Mouse (Mus musculus) MEL (cell line): ENCODE data around the gene Zfp185. TPM values are rescaled to one million over a fixed set of nuclear protein-coding genes. Genes with fewer than 3 reads are reported as not detected.

Experiments
- DNase-seq: peaks from one replicate; pipeline ENCODE4 v3.0.0; 2011; ENCODE audit warnings: low read depth, low spot score
- H3K27ac ChIP-seq: 2 replicates; pipeline ENCODE4 v1.5.1; 2012; ENCODE audit warnings: low read depth, mild to moderate bottlenecking, control low read depth, low read length, moderate library complexity; ENCODE audit not compliant: control insufficient read depth
- H3K27me3 ChIP-seq, 2 experiments: fragments of 150-350 bp in 1 of 2; sonication (generic) in 1 of 2; 2 replicates each; pipeline ENCODE4 v1.6.1; 2012; ENCODE audit warnings: low read length in 2 of 2, mild to moderate bottlenecking in 2 of 2, improper control_type of control experiment in 1 of 2, moderate library complexity in 1 of 2; ENCODE audit not compliant: insufficient read depth in 2 of 2, control insufficient read depth in 1 of 2
- H3K36me3 ChIP-seq, 2 experiments: 2 replicates each; pipeline ENCODE4 v1.6.1; 2012 to 2014; ENCODE audit warnings: low read length in 2 of 2, improper control_type of control experiment in 1 of 2, inconsistent platforms in 1 of 2, mild to moderate bottlenecking in 1 of 2; ENCODE audit not compliant: insufficient read depth in 2 of 2, control insufficient read depth in 1 of 2
- H3K4me1 ChIP-seq, 2 experiments: fragments of 150-350 bp in 1 of 2; sonication (generic) in 1 of 2; 2 replicates each; pipeline ENCODE4 v1.6.1; 2012; ENCODE audit warnings: low read length in 2 of 2, improper control_type of control experiment in 1 of 2, mild to moderate bottlenecking in 1 of 2; ENCODE audit not compliant: insufficient read depth in 2 of 2, control insufficient read depth in 1 of 2
- H3K4me3 ChIP-seq, 2 experiments: fragments of 150-350 bp in 1 of 2; sonication (generic) in 1 of 2; 2 replicates each; pipeline ENCODE4 v1.5.1; 2012; ENCODE audit warnings: low read depth in 2 of 2, low read length in 2 of 2, mild to moderate bottlenecking in 2 of 2, moderate library complexity in 2 of 2, control low read depth in 1 of 2, improper control_type of control experiment in 1 of 2; ENCODE audit not compliant: control insufficient read depth in 1 of 2, insufficient read depth in 1 of 2
- H3K79me2 ChIP-seq: 2 replicates; pipeline ENCODE4 v1.6.1; 2012; ENCODE audit warnings: mild to moderate bottlenecking, low read length, moderate library complexity; ENCODE audit not compliant: control insufficient read depth, poor library complexity, insufficient read depth
- H3K9ac ChIP-seq: 2 replicates; pipeline ENCODE4 v1.6.1; 2012; ENCODE audit warnings: low read depth, mild to moderate bottlenecking, control low read depth, low read length, moderate library complexity; ENCODE audit not compliant: control insufficient read depth, poor library complexity, severe bottlenecking
- H3K9me3 ChIP-seq: fragments of 150-350 bp; sonication (generic); replicated peaks from 2 replicates; pipeline ENCODE4 v1.6.1; 2012; ENCODE audit warnings: mild to moderate bottlenecking, low read length, improper control_type of control experiment, moderate library complexity; ENCODE audit not compliant: insufficient read depth
- BHLHE40 ChIP-seq: IDR thresholded peaks from 2 replicates; pipeline ENCODE4 v1.6.1; 2012; ENCODE audit warnings: low read depth, mild to moderate bottlenecking, inconsistent platforms, low read length, improper control_type of control experiment, borderline replicate concordance
- CHD1 ChIP-seq: IDR thresholded peaks from 2 replicates; pipeline ENCODE4 v1.6.1; 2012; ENCODE audit warnings: low read depth, mild to moderate bottlenecking, inconsistent platforms, low read length, improper control_type of control experiment
- CHD2 ChIP-seq: IDR thresholded peaks from 2 replicates; pipeline ENCODE4 v1.6.1; 2011; ENCODE audit warnings: low read length, improper control_type of control experiment
- CTCF ChIP-seq, 3 experiments: IDR thresholded peaks in 2 of 3; conservative IDR thresholded peaks in 1 of 3; 2 replicates each; pipeline ENCODE4 v1.5.1; 2011 to 2012; ENCODE audit warnings: low read length in 3 of 3, low read depth in 2 of 3, mild to moderate bottlenecking in 2 of 3, improper control_type of control experiment in 1 of 3, inconsistent platforms in 1 of 3, mixed read lengths in 1 of 3, moderate library complexity in 1 of 3; ENCODE audit not compliant: control insufficient read depth in 1 of 3, insufficient read depth in 1 of 3, poor library complexity in 1 of 3, severe bottlenecking in 1 of 3
- ELF1 ChIP-seq: IDR thresholded peaks from 2 replicates; pipeline ENCODE4 v1.6.1; 2014; ENCODE audit warnings: low read depth, mild to moderate bottlenecking, inconsistent platforms, low read length, improper control_type of control experiment, moderate library complexity
- GABPA ChIP-seq: IDR thresholded peaks from 2 replicates; pipeline ENCODE4 v1.6.1; 2012; ENCODE audit warnings: low read depth, mild to moderate bottlenecking, inconsistent platforms, low read length, improper control_type of control experiment, moderate library complexity
- JUND ChIP-seq: IDR thresholded peaks from 2 replicates; pipeline ENCODE4 v1.6.1; 2011; ENCODE audit warnings: low read depth, mild to moderate bottlenecking, improper control_type of control experiment, low read length
- KAT2A ChIP-seq: conservative IDR thresholded peaks from 2 replicates; pipeline ENCODE4 v1.6.1; 2012; ENCODE audit warnings: low read depth, low read length, improper control_type of control experiment, inconsistent platforms
- MAX ChIP-seq: IDR thresholded peaks from 2 replicates; pipeline ENCODE4 v1.6.1; 2011; ENCODE audit warnings: low read length, improper control_type of control experiment
- MAZ ChIP-seq: IDR thresholded peaks from 2 replicates; pipeline ENCODE4 v1.6.1; 2012; ENCODE audit warnings: low read depth, mild to moderate bottlenecking, inconsistent platforms, low read length, improper control_type of control experiment
- MYB ChIP-seq: IDR thresholded peaks from 2 replicates; pipeline ENCODE4 v1.6.1; 2011; ENCODE audit warnings: mild to moderate bottlenecking, low read depth, low read length, improper control_type of control experiment
- NRF1 ChIP-seq: IDR thresholded peaks from 2 replicates; pipeline ENCODE4 v1.6.1; 2014; ENCODE audit warnings: low read depth, mild to moderate bottlenecking, inconsistent platforms, low read length, improper control_type of control experiment, moderate library complexity; ENCODE audit not compliant: poor library complexity, insufficient read depth, severe bottlenecking
- POLR2AphosphoS2 ChIP-seq: IDR thresholded peaks from 2 replicates; pipeline ENCODE4 v1.6.1; 2011; ENCODE audit warnings: low read length, improper control_type of control experiment
- POLR2AphosphoS5 ChIP-seq: IDR thresholded peaks from 2 replicates; pipeline ENCODE4 v1.6.1; 2012; ENCODE audit warnings: low read depth, borderline replicate concordance, mild to moderate bottlenecking, inconsistent platforms, low read length, moderate library complexity, mixed read lengths
- RAD21 ChIP-seq: IDR thresholded peaks from 2 replicates; pipeline ENCODE4 v1.6.1; 2011; ENCODE audit warnings: mild to moderate bottlenecking, low read depth, low read length, improper control_type of control experiment
- SIN3A ChIP-seq: IDR thresholded peaks from 2 replicates; pipeline ENCODE4 v1.6.1; 2012; ENCODE audit warnings: low read length, improper control_type of control experiment, inconsistent platforms
- SMC3 ChIP-seq: IDR thresholded peaks from 2 replicates; pipeline ENCODE4 v1.6.1; 2011; ENCODE audit warnings: low read depth, low read length, improper control_type of control experiment
- TBP ChIP-seq: IDR thresholded peaks from 2 replicates; pipeline ENCODE4 v1.8.0; 2011; ENCODE audit warnings: low read depth, low read length, improper control_type of control experiment
- TCF12 ChIP-seq: IDR thresholded peaks from 2 replicates; pipeline ENCODE4 v1.6.1; 2014; ENCODE audit warnings: low read depth, mild to moderate bottlenecking, inconsistent platforms, low read length, improper control_type of control experiment, moderate library complexity
- ZMIZ1 ChIP-seq: IDR thresholded peaks from 2 replicates; pipeline ENCODE4 v1.6.1; 2012; ENCODE audit warnings: low read depth, mild to moderate bottlenecking, inconsistent platforms, low read length, improper control_type of control experiment, moderate library complexity
- ZNF384 ChIP-seq: IDR thresholded peaks from 2 replicates; pipeline ENCODE4 v1.6.1; 2012; ENCODE audit warnings: low read depth, mild to moderate bottlenecking, inconsistent platforms, low read length, improper control_type of control experiment
- polyA plus RNA-seq, 2 experiments: library from polyadenylated mRNA; stranded (reverse) in 1 of 2; unstranded in 1 of 2; fragments of >175 nt in 1 of 2; fragments of >200 nt in 1 of 2; gene quantifications; 2 replicates each; pipeline versions ENCODE4 v1.2.1 to v1.2.4; 2012; ENCODE audit warnings: low replicate concordance in 2 of 2, low read depth in 1 of 2; ENCODE audit not compliant: insufficient read length in 2 of 2, insufficient read depth in 1 of 2, missing spikeins in 1 of 2
- total RNA-seq: library from RNA; depleted of rRNA; stranded (reverse); fragments of 300-350 nt; gene quantifications from 2 replicates; pipeline ENCODE4 v1.2.3, GENCODE M21; 2012; rRNA removed

The Zfp185 gene
- not detected in 2 replicates for total RNA-seq
- polyA plus RNA-seq = under 1 TPM in 1 of 2 experiments, not detected in 1; 0.14 TPM

DNA sequence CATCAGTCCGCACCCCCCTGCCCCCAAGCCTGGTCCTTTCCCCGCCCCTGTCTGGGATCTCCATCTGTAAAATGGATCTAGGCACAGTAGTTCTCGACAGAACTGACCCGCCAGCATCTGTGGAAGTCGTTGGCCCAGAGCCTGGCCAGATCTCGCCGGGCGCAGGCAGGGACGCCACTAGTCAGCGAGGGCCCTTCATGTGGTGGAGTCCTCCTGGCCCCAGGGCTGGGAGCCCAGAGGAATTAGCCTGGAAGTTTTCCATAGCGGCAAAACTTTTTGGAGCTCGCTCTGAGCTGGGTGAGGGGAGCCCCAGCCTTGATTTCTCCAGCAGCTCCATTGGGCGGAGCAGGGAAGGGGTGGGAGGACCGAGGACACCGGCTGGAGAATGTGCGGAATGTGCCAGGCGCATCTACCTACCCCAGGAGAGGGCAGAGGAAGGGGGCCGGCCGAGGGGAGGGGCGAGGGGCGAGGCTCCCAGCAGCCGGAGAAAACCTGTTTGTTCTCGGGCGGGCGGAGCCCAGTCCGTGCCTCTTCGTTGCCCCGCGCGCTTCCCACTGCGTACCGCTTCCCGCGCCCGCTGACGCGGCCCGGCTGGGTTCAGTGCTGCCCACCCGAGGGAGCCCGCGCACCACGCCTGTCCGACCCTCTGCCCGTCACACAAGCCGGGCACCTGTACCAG is at the start of gene Zfp185:
Gene Zfp185, plus strand, starts transcription at position 499 of the 679 bp plus-strand sequence.
- DNase-seq = peak; percentile 30
- no peaks in the 10 kb centered on the region for H3K9me3 ChIP-seq
- no peak within 1 kb of the TSS for H3K9ac ChIP-seq
- no peak for TF ChIP-seq ZNF384
- no peak for TF ChIP-seq ELF1
- TF ChIP-seq SIN3A = no peak
- no peak for TF ChIP-seq POLR2AphosphoS2
- TF ChIP-seq POLR2AphosphoS5 = no peak
- TF ChIP-seq TBP = no peak
- no peak for TF ChIP-seq JUND
- H3K27ac ChIP-seq = no peak within 1 kb of the TSS
- H3K4me3 ChIP-seq = peak within 1 kb of the TSS; percentile 29 to 37
- H3K36me3 ChIP-seq = no peaks in the 10 kb centered on the region; a peak in 1 of 4 replicates
- peaks cover 0 to 3% of the 10 kb centered on the region in 2 experiments; a peak in 2 of 4 replicates for H3K4me1 ChIP-seq
- no peaks in the 10 kb centered on the region for H3K79me2 ChIP-seq
- no peaks in the 10 kb centered on the region for H3K27me3 ChIP-seq

DNA sequence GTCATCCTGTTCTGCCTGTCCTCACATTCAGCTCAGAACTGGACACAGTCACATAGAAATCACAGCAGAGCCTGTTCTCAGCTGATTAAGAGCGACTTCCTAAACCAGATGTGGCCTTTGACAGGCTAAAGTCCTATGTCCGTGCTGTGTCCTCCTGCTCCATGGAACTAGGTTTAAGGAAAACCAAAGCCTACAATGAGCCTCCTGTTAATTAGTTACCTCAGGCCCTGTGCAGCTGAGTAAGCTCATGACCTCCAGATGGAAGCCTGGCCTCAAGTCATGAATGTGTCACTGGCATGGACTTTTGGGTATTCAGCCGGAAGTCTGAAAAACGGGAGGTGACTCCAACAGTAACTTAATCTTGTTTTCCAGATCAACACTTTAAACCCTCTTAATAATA is 33.7 kb upstream of the Zfp185 start:
- TF ChIP-seq CHD1 (no peak), KAT2A (no peak), MAX (no peak), CTCF (IDR thresholded peaks at IDR 0.05 in 2 of 3, conservative IDR thresholded peaks at IDR 0.05 in 1 of 3; ENCODE audit: control insufficient read depth in 1 of 3, insufficient read depth in 1 of 3, low read depth in 2 of 3, low read length in 3 of 3, poor library complexity in 1 of 3, severe bottlenecking in 1 of 3) (no peak), ZMIZ1 (no peak), CHD2 (no peak), BHLHE40 (no peak), RAD21 (no peak), GABPA (no peak), SMC3 (no peak), MAZ (no peak), POLR2AphosphoS2 (no peak), MYB (no peak), TCF12 (no peak), NRF1 (no peak)
- Histone ChIP-seq H3K79me2 (no peaks in the 10 kb centered on the region), H3K4me1 (no peaks in the 10 kb centered on the region), H3K36me3 (no peaks in the 10 kb centered on the region; a peak in 1 of 4 replicates), H3K27ac (no peak overlapping the region), H3K27me3 (no peaks in the 10 kb centered on the region), H3K9ac (no peak overlapping the region), H3K9me3 (no peaks in the 10 kb centered on the region), H3K4me3 (no peak overlapping the region)
- DNase-seq = no peak
